Mouse (Mus musculus) stomach, embryonic 16.5 days (tissue): ENCODE results near the gene Zfp526. TPM values are rescaled to one million over a fixed set of nuclear protein-coding genes. Genes with fewer than 3 reads are reported as not detected.

ENCODE experiments used
- ATAC-seq: fragments of 200-750 bp; cut with Nextera tagmentation; 2 replicates; pipeline ENCODE4 v1.8.0; 2017; ENCODE audit warnings: moderate number of reproducible peaks, moderate TSS enrichment; ENCODE audit not compliant: insufficient read depth, low FRiP score
- H3K27ac ChIP-seq: fragments of 300-500 bp; sonication (generic); 2 replicates; pipeline ENCODE4 v1.5.1; 2014; ENCODE audit warnings: low read length
- H3K27me3 ChIP-seq: fragments of 300-500 bp; sonication (generic); 2 replicates; pipeline ENCODE4 v1.6.1; 2014; ENCODE audit warnings: low read length, control low read depth, mixed read lengths; ENCODE audit not compliant: control insufficient read depth, insufficient read depth
- H3K36me3 ChIP-seq: fragments of 300-500 bp; sonication (generic); 2 replicates; pipeline ENCODE4 v1.6.1; 2014; ENCODE audit warnings: low read length; ENCODE audit not compliant: control insufficient read depth, insufficient read depth
- H3K4me1 ChIP-seq: fragments of 300-500 bp; sonication (generic); 2 replicates; pipeline ENCODE4 v1.6.1; 2014; ENCODE audit warnings: low read length, control low read depth, mixed read lengths; ENCODE audit not compliant: control insufficient read depth, insufficient read depth
- H3K4me2 ChIP-seq: fragments of 300-500 bp; sonication (generic); 2 replicates; pipeline ENCODE4 v1.6.1; 2014; ENCODE audit warnings: low read depth, low read length, mixed read lengths
- H3K4me3 ChIP-seq: fragments of 300-500 bp; sonication (generic); replicated peaks from 2 replicates; pipeline ENCODE4 v1.5.1; 2014; ENCODE audit warnings: mild to moderate bottlenecking, low read length
- H3K9ac ChIP-seq: fragments of 300-500 bp; sonication (generic); 2 replicates; pipeline ENCODE4 v1.6.1; 2014; ENCODE audit warnings: low read length
- H3K9me3 ChIP-seq: fragments of 300-500 bp; sonication (generic); replicated peaks from 2 replicates; pipeline ENCODE4 v1.6.1; 2016; ENCODE audit warnings: low read length, control low read depth; ENCODE audit not compliant: control insufficient read depth
- WGBS: fragments of 180-500 bp; shearing (Covaris S2); extraction: QIAGEN DNeasy Blood & Tissue Kit; methylation state at CpG from one replicate; pipeline ENCODE4 v1.1.7; 2014; 5-methylcytosine and 5-hydroxymethylcytosine counted together
- microRNA-seq: library from miRNA; unstranded; fragments of <30 nt; microRNA quantifications from one replicate; pipeline ENCODE4, GENCODE M21; 2016
- polyA plus RNA-seq: library from polyadenylated mRNA; unstranded; fragments of >200 nt; fragmentation: Nextera tagmentation; extraction: Ambion mirVana; gene quantifications from 2 replicates; pipeline ENCODE4 v1.2.1, GENCODE M21; 2015

The Zfp526 gene
- polyA plus RNA-seq, 1 experiment from 2014 or later: 2.9 TPM

DNA sequence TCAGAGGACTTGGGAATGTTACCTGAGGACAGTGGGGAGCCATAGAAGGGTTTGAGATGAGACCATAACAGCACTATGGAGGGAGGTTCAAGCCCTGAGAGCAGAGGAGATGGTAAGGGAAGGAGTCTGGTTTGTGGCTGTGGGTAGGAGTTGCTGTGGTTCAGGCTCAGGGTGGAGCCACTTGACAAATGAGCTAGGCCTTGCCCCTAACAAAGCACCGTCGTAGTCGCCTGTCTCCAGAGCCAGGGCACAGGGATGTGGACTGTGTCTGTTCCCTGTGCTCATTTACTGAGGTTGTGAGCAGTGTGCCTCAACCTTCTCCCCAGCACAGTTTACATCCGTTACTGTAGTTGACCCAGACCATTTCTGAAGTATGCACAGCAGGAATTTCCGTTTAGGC, 53.3 kb downstream of the Zfp526 start:
- no peak overlapping the region for H3K4me2 ChIP-seq
- no peaks in the 10 kb centered on the region for H3K27me3 ChIP-seq
- no peaks in the 10 kb centered on the region for H3K9me3 ChIP-seq
- ATAC-seq: no peak
- H3K4me1 ChIP-seq: peaks cover 48% of the 10 kb centered on the region
- no peak overlapping the region for H3K4me3 ChIP-seq
- peak overlapping the region; percentile 5; the same call in 1 of the 2 replicates for H3K9ac ChIP-seq
- H3K27ac ChIP-seq: peak overlapping the region; percentile 100; the same call in 1 of the 2 replicates
- WGBS: 35% methylated on average over 5 of the region's 5 CpGs
- H3K36me3 ChIP-seq: peaks cover 14% of the 10 kb centered on the region; the same call in 1 of the 2 replicates

DNA sequence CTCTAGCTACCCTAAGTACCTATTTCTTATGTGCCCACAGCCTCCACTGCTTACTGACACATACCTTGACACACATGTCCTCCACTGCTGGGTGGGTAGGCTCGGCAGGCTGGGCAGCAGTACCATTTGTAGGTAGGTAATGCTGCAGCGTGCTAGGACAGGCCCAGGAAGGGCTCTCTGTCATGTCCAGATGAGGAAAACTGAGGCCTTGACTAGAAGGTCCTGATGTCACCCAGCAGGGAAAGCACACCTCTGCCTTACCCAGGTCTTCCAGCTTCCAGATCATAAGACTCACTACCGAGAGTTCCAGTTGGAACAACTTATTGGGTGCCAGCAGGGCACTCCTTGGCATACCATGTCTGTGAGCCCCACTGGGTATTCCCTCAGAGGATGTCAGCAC, 53.8 kb downstream of the Zfp526 start:
- WGBS: 81% methylated on average over 3 of the region's 3 CpGs
- Histone ChIP-seq H3K27ac (peak overlapping the region; percentile 100), H3K36me3 (peaks cover 14% of the 10 kb centered on the region; the same call in 1 of the 2 replicates), H3K4me3 (no peak overlapping the region), H3K9me3 (no peaks in the 10 kb centered on the region), H3K4me2 (no peak overlapping the region), H3K4me1 (peaks cover 48% of the 10 kb centered on the region), H3K9ac (peak overlapping the region; percentile 5; the same call in 1 of the 2 replicates), H3K27me3 (no peaks in the 10 kb centered on the region)
- no peak for ATAC-seq

DNA sequence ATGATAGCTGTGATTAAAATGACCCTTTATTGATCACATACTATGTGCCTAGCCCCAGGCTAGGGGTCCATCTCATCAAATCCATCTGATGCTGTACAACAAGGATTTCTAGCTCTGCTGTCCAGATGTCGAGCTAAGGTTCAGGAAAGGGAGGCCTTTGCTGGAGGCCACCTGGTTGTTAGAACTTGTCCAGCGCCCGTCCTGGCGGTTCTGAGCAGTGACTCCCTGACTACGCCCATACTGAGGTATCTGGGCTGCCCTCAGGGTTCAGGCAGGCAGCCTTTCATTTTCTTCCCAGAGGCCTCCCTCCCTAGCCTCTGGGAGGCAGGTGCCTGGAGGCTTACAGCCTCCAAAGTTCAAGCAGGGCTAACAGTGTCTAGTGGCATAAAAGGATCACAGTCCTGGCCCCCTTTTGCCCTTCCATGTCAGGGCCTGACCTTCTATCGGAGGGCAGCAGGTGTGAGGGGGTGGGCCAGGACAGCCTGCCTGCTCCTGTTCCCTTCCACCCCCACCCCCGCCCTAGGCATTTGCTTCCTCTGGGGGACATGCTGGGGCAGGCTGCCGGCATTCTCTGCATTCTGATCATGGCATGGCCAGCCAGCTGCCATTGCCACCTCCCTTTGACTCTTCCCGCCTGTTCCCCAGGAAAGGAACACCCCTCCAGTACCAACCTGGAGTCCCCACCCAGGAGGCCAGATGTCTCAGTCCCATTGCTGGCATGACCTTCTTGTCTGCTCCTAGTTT, 54.5 kb downstream of the Zfp526 start:
- Histone ChIP-seq H3K9me3 (no peaks in the 10 kb centered on the region), H3K27me3 (no peaks in the 10 kb centered on the region), H3K36me3 (peaks cover 14% of the 10 kb centered on the region; the same call in 1 of the 2 replicates), H3K27ac (peak overlapping the region; percentile 100), H3K4me3 (no peak overlapping the region), H3K9ac (peak overlapping the region; percentile 58), H3K4me2 (peak overlapping the region; percentile 14; the same call in 1 of the 2 replicates), H3K4me1 (peaks cover 51% of the 10 kb centered on the region)
- 43% methylated on average over 9 of the region's 9 CpGs for WGBS
- ATAC-seq: no peak

Small RNA genes lying within 50 kb of the gene (microRNA-seq; reads per million reads assigned to microRNA genes)
- gene Mir7048: not detected

Other genes starting within 250 kb of the Zfp526 start
- gene Rabac1, start 248.7 kb upstream of the Zfp526 start, polyA plus RNA-seq: 186 and 227 TPM in 2 replicates
- 3.5 and 3.9 TPM in 2 replicates for gene Atp1a3, start 215.5 kb upstream of the Zfp526 start, polyA plus RNA-seq
- gene Grik5, start 149.1 kb upstream of the Zfp526 start, polyA plus RNA-seq: 3.6 and 4.0 TPM in 2 replicates
- gene Zfp574, start 148.9 kb upstream of the Zfp526 start, polyA plus RNA-seq: 23.1 and 25.2 TPM in 2 replicates
- gene Pou2f2, start 41.7 kb upstream of the Zfp526 start, polyA plus RNA-seq: 1.4 TPM in 2 replicates
- gene Dedd2, start 810 bp upstream of the Zfp526 start, polyA plus RNA-seq: 9.1 and 9.7 TPM in 2 replicates
- gene Gsk3a, start 16.4 kb downstream of the Zfp526 start, polyA plus RNA-seq: 5.7 and 6.3 TPM in 2 replicates
- gene Erf, start 29.3 kb downstream of the Zfp526 start, polyA plus RNA-seq: 6.9 and 11.0 TPM in 2 replicates
- 26.7 and 27.4 TPM in 2 replicates for gene Cic, start 46.3 kb downstream of the Zfp526 start, polyA plus RNA-seq
- 186 and 209 TPM in 2 replicates for gene Pafah1b3, start 76.6 kb downstream of the Zfp526 start, polyA plus RNA-seq
- gene Prr19, start 80.0 kb downstream of the Zfp526 start, polyA plus RNA-seq: 0.49 and 0.57 TPM in 2 replicates
- gene Tmem145, start 84.7 kb downstream of the Zfp526 start, polyA plus RNA-seq: 0.57 and 0.66 TPM in 2 replicates
- gene Megf8, start 95.7 kb downstream of the Zfp526 start, polyA plus RNA-seq: 9.5 and 10.7 TPM in 2 replicates
- 1,223 and 2,187 TPM in 2 replicates for gene Cnfn, start 148.3 kb downstream of the Zfp526 start, polyA plus RNA-seq
- gene Lipe, start 177.3 kb downstream of the Zfp526 start, polyA plus RNA-seq: 10.6 and 10.9 TPM in 2 replicates
- gene Cxcl17, start 191.5 kb downstream of the Zfp526 start, polyA plus RNA-seq: 0.61 and 0.64 TPM in 2 replicates